Mouse (Mus musculus): Measurements from ENCODE around the gene Ank3.

GRCm38 (mm10) chr10:69414888-69415287, 16.3 kb downstream of the Ank3 start:
- TF ChIP-seq EP300 (IDR thresholded peaks at IDR 0.05; ENCODE audit: low read depth), result no peak
- TF ChIP-seq CTCF (IDR thresholded peaks at IDR 0.05; ENCODE audit: low read depth), result no peak
